Mouse (Mus musculus) hematopoietic multipotent progenitor cell, adult 10-12 weeks (in vitro differentiated cells): ENCODE results near the gene Tmem120a. TPM values are rescaled to one million over a fixed set of nuclear protein-coding genes. Genes with fewer than 3 reads are reported as not detected.

Experiments used
- polyA plus RNA-seq: library from polyadenylated mRNA; stranded (reverse); fragments of >175 nt; gene quantifications from 2 replicates; pipeline ENCODE4 v1.2.3, GENCODE M21; 2012; ENCODE audit warnings: low replicate concordance

Tmem120a gene
- polyA plus RNA-seq = 14.4 and 30.0 TPM in 2 replicates

DNA sequence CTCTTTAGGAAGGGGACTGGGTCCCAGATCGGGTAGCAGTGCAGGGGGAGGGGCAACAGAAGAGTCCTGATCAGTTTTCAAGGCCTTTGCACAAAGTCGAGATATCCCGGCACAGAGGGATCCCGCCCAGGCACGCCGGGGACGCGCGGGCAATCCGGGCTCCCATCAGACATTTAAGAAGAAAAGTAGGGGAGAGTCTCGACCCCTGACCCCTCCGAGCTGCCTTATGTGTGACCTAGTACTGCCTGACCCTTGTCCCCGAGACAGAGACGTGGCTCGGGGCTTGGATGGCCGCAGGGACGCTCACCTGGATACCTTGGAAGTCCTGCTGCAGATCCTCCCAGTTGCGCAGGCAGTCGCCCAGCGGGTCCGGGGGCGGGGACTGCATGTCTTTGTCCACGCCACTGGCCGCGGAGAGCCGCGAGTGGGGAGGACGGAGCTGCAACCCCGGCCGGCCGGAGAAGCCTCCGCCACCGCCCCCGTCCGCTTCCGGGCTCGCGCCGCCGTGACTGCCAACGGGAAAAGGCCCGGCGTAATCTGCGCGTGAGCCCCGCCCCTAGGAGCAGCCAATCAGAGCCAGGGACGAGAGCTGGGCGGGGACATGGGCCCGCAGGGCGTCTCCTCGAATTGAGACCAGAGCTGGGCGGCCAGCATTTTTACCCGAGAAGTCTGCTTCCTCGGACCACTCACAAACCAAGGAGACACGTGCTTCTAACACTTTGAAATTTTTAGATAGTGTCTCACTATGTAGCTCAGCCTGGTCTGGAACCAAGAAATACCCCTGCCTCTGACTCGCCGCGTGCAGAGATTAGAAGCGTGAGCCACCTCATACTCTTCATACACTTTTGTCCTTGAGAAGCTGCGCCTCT, at the start of gene Tmem120a:
Gene Tmem120a, minus strand, starts transcription at position 708 of the 869 bp plus-strand sequence.

GRCm38 (mm10) chr5:135778471-135779445, 34.5 kb upstream of the Tmem120a start, which contains the start of gene Mdh2:
Gene Mdh2, plus strand, starts transcription at chr5:135778480.

DNA sequence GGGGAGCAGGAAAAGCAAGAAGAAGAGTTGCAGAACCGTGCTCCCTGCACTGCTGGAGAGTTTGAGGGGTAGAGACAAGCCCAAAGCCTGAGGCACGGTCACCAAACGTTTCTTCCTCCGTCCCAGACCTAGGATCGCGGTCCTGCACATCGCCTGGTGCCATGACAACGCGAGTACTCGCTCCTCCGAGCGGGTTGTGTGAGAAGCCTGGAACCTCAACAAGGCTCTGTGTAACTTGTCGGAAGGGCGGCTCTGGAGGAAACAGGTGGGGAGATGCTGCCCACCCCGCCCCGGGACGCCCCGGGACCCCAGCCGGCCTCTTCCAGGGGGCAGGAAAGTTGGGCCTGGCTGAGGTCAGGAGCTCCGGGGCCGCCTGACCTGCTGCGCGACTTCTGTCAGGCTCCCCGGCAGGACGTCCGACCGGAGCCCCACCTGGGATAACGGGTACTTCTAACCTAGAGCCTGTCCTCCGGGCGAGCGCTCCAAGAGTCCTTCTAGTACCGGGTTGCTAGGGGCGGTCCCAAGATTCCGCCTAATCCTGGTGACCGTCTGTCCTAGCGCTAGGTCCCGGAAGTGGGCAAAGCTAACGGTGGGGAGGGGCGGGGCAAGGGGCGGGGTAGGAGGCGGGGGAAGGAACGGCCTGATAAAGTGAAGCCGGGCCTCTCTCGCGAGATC, 33.7 kb upstream of the Tmem120a start, which contains the start of gene Styxl1:
Gene Styxl1, minus strand, starts transcription at position 590 of the 675 bp plus-strand sequence.

Other genes starting within 250 kb of the Tmem120a start
- gene Hip1, start 199.3 kb downstream of the Tmem120a start, polyA plus RNA-seq = 13.1 and 16.0 TPM in 2 replicates
- not detected in 2 replicates for gene Ccl26, start 180.9 kb downstream of the Tmem120a start, polyA plus RNA-seq
- 3.7 and 4.3 TPM in 2 replicates for gene Ccl24, start 171.4 kb downstream of the Tmem120a start, polyA plus RNA-seq
- 20.7 and 69.9 TPM in 2 replicates for gene Rhbdd2, start 111.8 kb downstream of the Tmem120a start, polyA plus RNA-seq
- gene Por, start 74.4 kb downstream of the Tmem120a start, polyA plus RNA-seq = 107 and 374 TPM in 2 replicates
- 0.52 TPM in 1 of 2 replicates, not detected in the other for gene Styxl1, start 33.9 kb upstream of the Tmem120a start, polyA plus RNA-seq
- 173 and 321 TPM in 2 replicates for gene Mdh2, start 34.0 kb upstream of the Tmem120a start, polyA plus RNA-seq
- 0.10 TPM in 1 of 2 replicates, not detected in the other for gene Srrm3, start 62.4 kb upstream of the Tmem120a start, polyA plus RNA-seq
- 1.8 TPM in 1 of 2 replicates, not detected in the other for gene Hspb1, start 143.5 kb upstream of the Tmem120a start, polyA plus RNA-seq
- gene Ywhag, start 190.2 kb upstream of the Tmem120a start, polyA plus RNA-seq = 78.6 and 114 TPM in 2 replicates
- 1.6 and 2.0 TPM in 2 replicates for gene Ssc4d, start 230.1 kb upstream of the Tmem120a start, polyA plus RNA-seq
- not detected in 2 replicates for gene Zp3, start 235.7 kb upstream of the Tmem120a start, polyA plus RNA-seq